Mouse (Mus musculus): ENCODE data around the gene Znrf3.

The Znrf3 gene

GRCm38 (mm10) chr11:5437646-5438045, 7.0 kb downstream of the Znrf3 start:
- DNase-seq = no peak

DNA sequence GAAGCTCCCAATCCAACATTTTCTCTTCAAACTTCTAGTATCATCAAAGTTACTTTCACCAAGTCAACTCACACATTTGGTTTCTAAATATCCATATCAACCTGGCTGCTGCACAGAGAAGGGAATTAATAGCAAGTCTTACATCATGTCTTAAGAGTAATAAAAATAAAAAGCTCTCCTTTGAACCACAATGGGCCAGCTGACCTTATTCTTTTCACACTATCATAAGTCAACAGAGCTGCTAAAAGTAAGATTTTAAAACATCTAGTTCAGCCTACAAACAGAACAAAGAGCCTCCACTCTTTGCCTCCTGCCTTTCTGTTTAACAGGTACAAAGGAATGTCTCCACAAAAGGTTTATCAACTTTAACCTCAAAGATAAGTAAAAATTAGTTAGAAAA, 7.7 kb downstream of the Znrf3 start:
- no peak for DNase-seq

GRCm38 (mm10) chr11:5435493-5435892, 9.2 kb downstream of the Znrf3 start:
- no peak for DNase-seq

DNA sequence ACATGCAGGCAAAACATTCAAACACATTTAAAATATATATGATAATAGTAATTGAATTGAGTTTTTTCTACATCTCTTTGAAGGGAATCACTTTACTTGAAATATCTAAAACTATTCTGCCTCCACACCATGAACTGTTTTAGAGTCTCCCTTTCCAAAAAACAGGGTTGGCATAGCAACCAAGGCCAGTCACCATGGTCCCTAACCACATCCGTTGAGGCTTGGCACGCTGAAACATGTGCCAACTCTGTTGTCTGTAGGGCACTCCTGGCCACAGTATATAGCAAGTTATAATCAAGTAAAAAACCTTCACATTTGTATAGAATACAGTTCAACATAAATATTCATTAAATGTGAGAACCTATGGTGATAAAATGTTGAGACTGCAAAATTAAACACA, 12.3 kb downstream of the Znrf3 start:
- peak; percentile 56 to 75 for DNase-seq

DNA sequence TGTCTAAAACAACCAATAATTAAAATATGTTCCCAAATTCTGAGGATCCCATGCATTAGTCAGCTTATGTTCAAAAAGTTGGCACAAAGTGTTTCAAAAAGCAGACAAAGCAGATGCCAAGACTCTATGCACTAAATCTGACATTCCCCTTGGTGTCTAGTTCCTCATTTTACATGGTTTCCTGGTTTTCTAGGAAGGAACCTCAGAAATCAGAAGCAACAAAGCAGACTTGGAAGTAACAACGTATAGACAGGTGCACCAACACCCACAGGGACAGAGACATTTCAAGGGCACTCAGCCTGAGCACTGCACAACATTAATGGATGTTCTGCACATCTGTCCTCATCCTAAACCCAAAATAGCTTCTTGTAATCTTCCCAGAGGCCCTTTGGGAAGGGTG, 13.8 kb downstream of the Znrf3 start:
- no peak for DNase-seq

DNA sequence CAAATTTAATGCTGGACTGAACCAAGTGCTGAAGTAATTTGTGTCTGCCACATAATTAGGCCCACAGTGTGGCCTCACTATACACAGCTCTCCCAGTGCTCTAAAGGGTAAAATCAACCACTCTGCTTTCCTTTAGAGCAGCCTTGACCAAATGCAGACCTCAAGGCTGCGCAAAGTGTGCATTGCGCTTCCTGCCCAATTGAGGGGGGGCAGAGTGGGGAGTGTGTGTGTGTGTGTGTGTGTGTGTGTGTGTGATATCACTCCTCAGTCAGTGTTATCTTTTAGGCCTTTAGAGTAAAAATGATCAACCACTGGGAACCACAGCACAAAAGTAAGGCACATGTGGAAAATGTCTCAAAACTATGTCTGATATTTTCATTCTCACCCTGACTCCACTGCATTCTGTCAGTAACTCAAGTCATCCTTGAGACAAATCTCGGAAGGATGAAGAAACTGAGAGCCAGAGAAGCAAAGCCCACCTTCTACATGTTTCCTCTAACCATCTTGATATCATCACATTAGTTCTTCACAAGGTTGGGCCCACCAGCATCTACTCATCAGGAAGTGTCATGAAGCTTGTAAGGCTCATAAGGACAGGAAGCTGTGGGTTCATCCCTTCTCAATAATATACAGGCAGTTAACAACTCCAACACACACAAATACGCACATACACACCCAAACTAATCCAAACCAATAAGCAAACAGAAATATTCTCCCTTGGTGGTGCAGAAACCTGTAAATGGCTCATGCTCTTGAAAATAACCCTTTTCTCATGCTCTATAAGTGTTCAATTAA, 15.1 kb downstream of the Znrf3 start:
- DNase-seq = peak in 1 of 2 experiments; percentile 31

DNA sequence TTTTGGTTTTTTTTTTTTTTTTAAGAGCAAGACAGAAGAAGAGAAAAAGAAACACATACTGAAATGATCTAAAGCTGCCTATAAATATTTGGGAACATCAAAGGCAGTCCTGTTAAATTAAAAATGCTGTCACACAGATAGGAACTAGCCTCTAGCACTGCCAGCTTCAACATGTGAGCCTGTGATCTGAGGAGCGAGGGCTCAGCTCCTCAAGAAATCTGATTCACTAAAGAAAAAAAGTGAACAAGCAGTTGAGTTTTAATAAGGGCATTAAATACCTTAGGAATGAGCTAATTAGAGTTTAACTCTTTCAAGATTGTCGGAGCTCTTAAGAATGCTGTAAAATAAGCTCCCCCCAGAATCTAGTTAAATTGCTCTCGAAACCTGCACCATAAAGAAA, 17.4 kb downstream of the Znrf3 start:
- no peak for DNase-seq

GRCm38 (mm10) chr11:5426317-5426716, 18.3 kb downstream of the Znrf3 start:
- no peak for DNase-seq

DNA sequence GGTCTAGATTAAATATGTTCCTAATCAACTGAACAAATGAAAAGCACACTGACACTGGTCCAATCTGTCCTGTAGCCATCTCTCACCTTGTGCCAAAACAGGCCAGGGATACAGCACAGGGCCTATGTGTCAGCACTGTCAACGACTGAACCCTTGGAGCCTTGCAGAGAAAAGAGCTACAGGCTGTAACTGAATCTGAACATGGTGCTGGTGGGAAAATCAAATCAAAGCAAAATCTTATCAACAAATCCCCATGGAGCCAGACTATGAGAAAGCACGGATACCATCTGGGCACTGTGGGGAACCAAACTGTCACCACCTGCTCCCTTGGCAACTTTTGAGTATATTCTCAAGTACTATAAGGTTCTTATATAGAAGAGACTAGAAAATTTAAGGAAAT, 19.5 kb downstream of the Znrf3 start:
- no peak for DNase-seq

- DNase-seq = no peak
These were observed 20.5 kb downstream of the Znrf3 start for GRCm38 (mm10) chr11:5424185-5424584.

GRCm38 (mm10) chr11:5423000-5423399, 21.6 kb downstream of the Znrf3 start:
- DNase-seq = no peak

- no peak for DNase-seq
These were observed 22.4 kb downstream of the Znrf3 start for GRCm38 (mm10) chr11:5422252-5422636.

DNA sequence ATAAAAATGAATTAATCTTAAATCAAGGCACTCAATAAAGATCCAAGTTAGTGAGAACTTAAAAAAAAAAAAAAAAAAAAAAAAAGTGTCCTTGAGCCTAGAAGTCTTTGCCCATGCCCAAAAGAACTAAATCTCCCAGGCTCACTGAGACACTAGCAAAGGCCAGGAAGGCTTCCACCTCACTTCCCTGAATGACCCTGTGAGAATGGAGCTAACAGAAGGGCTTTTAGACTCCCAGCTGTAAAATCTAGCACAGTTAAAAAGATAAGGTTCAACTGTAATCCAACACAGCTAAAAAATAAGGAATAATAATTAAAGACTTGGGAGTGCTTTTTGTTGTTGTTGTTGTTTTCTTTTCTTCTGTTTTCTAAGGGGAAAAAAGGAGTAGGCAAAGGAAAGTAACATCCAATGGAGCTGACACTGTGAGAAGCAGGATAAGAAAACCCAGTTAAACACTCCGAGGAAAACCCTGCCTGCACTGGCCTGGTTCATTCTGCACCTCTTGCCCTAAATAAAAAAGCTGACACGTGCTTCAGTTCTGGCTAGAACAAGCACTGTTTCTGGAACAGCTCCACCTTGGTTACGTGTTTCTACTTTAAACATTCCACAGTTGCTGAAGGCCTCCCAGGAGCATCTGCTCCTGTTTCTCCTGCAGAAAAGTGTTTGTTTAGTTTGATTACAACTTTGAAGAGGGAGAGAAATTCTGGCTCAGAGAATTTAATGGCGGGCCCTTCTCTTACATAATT, 23.0 kb downstream of the Znrf3 start:
- DNase-seq = no peak

GRCm38 (mm10) chr11:5415617-5416338, 28.9 kb downstream of the Znrf3 start:
- DNase-seq = peak in 1 of 2 experiments; percentile 18

DNA sequence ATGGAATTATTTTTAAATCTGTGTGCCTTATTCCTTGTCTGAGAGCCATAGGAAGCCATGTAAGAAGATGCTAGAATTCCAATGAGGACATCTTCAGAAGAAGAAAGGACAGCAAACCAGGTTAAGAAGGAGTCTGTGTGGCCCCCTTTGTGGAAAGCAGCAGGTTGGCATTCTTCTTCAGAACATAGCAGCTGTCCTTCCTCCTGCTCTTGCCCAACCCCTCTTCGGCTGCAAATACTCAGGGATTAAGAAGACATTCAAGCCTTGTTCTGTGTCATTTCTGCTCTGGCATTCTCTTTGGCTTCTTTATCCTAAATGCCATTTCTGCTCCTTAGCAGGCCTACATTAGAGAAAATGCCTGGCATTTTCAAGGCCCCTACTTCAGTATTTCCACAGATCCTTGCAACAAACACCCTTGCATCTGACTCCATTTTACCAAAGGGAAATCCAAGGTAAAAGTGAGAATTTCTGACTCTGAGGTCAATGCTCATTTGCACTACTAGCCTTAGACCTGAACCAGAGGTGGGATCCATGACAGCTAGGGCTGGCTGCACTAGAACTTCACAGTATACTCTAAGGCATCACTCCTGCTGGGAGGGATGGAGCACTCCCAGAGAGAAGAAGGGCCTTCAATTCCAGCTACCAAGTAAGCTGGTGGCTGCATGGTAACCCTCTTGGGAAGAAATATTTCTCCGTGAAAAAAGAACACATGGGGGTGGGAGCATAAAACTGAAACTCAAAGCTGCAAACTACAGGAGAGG, 29.6 kb downstream of the Znrf3 start:
- DNase-seq = no peak

DNA sequence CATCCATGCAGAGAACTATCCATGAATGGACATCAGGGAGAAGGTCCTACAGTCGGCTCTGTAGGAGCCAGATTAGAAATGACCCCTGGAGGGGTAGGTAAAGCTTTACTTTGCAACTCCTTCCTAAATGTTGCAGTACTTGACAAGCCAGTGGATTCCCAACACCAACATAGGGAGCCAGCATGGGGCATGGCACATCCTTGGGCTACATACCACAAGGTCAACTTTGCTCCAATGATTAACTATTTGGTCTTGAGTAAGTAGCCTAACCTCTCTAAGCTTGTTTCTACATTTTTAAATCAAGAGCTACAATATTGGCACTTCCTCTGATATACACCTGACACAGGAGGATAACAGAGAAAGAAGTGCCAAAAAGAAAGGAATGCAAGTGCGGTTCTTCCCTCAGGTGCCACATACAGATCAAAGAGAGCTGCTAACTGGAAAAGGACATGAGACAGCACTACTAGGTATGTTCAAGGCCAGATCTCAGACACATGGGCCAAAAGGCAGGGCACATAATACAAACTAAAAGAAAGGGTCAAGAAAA, 31.9 kb downstream of the Znrf3 start:
- no peak for DNase-seq

DNA sequence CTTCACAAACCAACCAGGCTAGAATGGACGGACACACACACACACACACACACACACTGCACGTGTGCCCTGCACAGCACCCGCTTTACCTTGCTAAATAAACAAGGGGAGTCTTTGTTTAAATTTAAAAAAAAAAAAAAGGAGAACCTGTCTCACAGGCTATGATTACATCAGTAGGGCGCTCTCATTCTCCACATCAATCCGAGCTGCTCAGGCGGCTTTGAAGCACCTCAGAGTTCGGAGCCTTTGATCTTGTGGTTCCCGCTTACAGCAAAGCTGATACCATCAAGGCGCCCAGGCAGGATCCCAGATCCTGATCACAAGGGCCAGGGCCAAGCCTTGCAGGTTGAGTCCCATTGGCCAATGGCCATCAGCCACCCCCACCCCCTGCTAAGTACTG, 33.1 kb downstream of the Znrf3 start:
- DNase-seq = peak; percentile 73 to 83

DNA sequence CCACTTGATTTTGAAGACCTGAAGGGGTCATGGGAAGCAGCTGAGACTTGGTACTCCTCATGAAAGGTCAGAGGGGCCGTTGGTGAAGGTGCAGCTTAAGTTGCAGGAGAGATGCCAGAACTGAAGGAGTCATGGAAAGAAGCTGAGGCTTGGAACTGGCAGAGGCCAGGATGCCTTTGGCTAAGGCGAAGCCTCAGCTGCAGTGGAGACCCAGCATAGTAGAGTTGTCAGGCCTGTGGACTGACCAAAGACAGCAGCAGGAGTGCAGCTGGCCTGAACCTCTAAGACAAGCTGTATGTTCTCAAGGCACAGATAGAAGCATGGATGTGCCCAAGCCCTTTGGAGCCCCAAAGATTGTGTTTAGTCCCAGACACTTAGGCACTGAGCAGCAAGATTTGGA, 40.5 kb downstream of the Znrf3 start:
- no peak for DNase-seq

- DNase-seq = no peak
These were observed 42.4 kb downstream of the Znrf3 start for GRCm38 (mm10) chr11:5402127-5402733.

- no peak for DNase-seq
These were observed 46.2 kb downstream of the Znrf3 start for GRCm38 (mm10) chr11:5398301-5399053.

All from thymus, postnatal 36 days (tissue).